Mouse (Mus musculus): ENCODE results near the gene Sppl2a. TPM values are rescaled to one million over a fixed set of nuclear protein-coding genes. Genes with fewer than 3 reads are reported as not detected.
A peak's percentile ranks its signal among the peaks of the same experiment; 100 is the strongest.
"Not testable (repeated sequence)": the region's sequence is repeated elsewhere in the genome, so short reads cannot be mapped to it uniquely, and the experiment has no call there.

Gene Sppl2a
- polyA plus RNA-seq, 1 experiment from 2014 or later, result 24.0 TPM

GRCm38 (mm10) chr2:126892316-126892715, 40.7 kb downstream of the Sppl2a start:
- Histone ChIP-seq H3K27ac (no peak overlapping the region), H3K4me3 (replicated peaks) (no peak overlapping the region), H3K27me3 (no peaks in the 10 kb centered on the region), H3K4me2 (no peak overlapping the region), H3K9ac (no peak overlapping the region), H3K9me3 (replicated peaks) (no peaks in the 10 kb centered on the region), H3K4me1 (replicated peaks) (peaks cover 5% of the 10 kb centered on the region), H3K36me3 (peaks cover 7% of the 10 kb centered on the region)
- WGBS (ENCODE audit: insufficient replicate concordance), result 79% methylated on average over 7 of the region's 7 CpGs
- ATAC-seq (ENCODE audit: low read depth) (no peak), DNase-seq (no peak)

- H3K4me3 ChIP-seq (replicated peaks), result no peak overlapping the region
- H3K9ac ChIP-seq, result no peak overlapping the region
- H3K36me3 ChIP-seq, result peaks cover 7% of the 10 kb centered on the region
- no peak overlapping the region for H3K4me2 ChIP-seq
- H3K9me3 ChIP-seq (replicated peaks), result no peaks in the 10 kb centered on the region
- no peak overlapping the region for H3K27ac ChIP-seq
- DNase-seq (no peak), ATAC-seq (ENCODE audit: low read depth) (no peak)
- H3K4me1 ChIP-seq (replicated peaks), result peaks cover 5% of the 10 kb centered on the region
- H3K27me3 ChIP-seq, result no peaks in the 10 kb centered on the region
These were observed 41.3 kb downstream of the Sppl2a start for GRCm38 (mm10) chr2:126891743-126892142.

GRCm38 (mm10) chr2:126887141-126887540, 45.9 kb downstream of the Sppl2a start:
- Histone ChIP-seq H3K9ac (no peak overlapping the region), H3K27me3 (no peaks in the 10 kb centered on the region), H3K4me1 (replicated peaks) (no peaks in the 10 kb centered on the region), H3K4me2 (no peak overlapping the region), H3K36me3 (no peaks in the 10 kb centered on the region), H3K9me3 (replicated peaks) (no peaks in the 10 kb centered on the region), H3K4me3 (replicated peaks) (no peak overlapping the region), H3K27ac (no peak overlapping the region)
- 74% methylated on average over 3 of the region's 3 CpGs for WGBS (ENCODE audit: insufficient replicate concordance)
- DNase-seq (no peak), ATAC-seq (ENCODE audit: low read depth) (no peak)

GRCm38 (mm10) chr2:126885871-126886270, 47.2 kb downstream of the Sppl2a start:
- ATAC-seq (ENCODE audit: low read depth), result no peak
- Histone ChIP-seq H3K4me3 (replicated peaks) (no peak overlapping the region), H3K9ac (no peak overlapping the region), H3K27me3 (no peaks in the 10 kb centered on the region), H3K4me1 (replicated peaks) (no peaks in the 10 kb centered on the region), H3K9me3 (replicated peaks) (no peaks in the 10 kb centered on the region), H3K36me3 (no peaks in the 10 kb centered on the region), H3K4me2 (no peak overlapping the region), H3K27ac (no peak overlapping the region)
- DNase-seq, result no peak
- WGBS (ENCODE audit: insufficient replicate concordance), result 64% methylated on average over 2 of the region's 2 CpGs

GRCm38 (mm10) chr2:126882711-126883110, 50.3 kb downstream of the Sppl2a start:
- WGBS (ENCODE audit: insufficient replicate concordance), result 24% methylated on average over 2 of the region's 2 CpGs
- H3K4me1 ChIP-seq (replicated peaks); H3K4me3 ChIP-seq (replicated peaks); H3K27me3 ChIP-seq; H3K9ac ChIP-seq; DNase-seq; H3K9me3 ChIP-seq (replicated peaks); ATAC-seq (ENCODE audit: low read depth); H3K36me3 ChIP-seq; H3K27ac ChIP-seq; H3K4me2 ChIP-seq: not testable (repeated sequence)

- Histone ChIP-seq H3K27me3 (no peaks in the 10 kb centered on the region), H3K27ac (no peak overlapping the region), H3K4me1 (replicated peaks) (peaks cover 23% of the 10 kb centered on the region), H3K9me3 (replicated peaks) (no peaks in the 10 kb centered on the region), H3K9ac (no peak overlapping the region), H3K36me3 (no peaks in the 10 kb centered on the region), H3K4me2 (no peak overlapping the region), H3K4me3 (replicated peaks) (no peak overlapping the region)
- DNase-seq, result no peak
- 80% methylated on average over 1 of the region's 1 CpGs for WGBS (ENCODE audit: insufficient replicate concordance)
- no peak for ATAC-seq (ENCODE audit: low read depth)
These were observed 55.0 kb downstream of the Sppl2a start for GRCm38 (mm10) chr2:126877991-126878390.

GRCm38 (mm10) chr2:126875871-126876796, 56.9 kb downstream of the Sppl2a start, which contains the start of gene Trpm7:
Gene Trpm7, minus strand, starts transcription at chr2:126876230.
- Histone ChIP-seq H3K4me2 (peak within 1 kb of the TSS; percentile 80), H3K36me3 (no peaks in the 10 kb centered on the region), H3K9ac (peak within 1 kb of the TSS; percentile 86), H3K27me3 (no peaks in the 10 kb centered on the region), H3K4me3 (replicated peaks) (peak within 1 kb of the TSS; percentile 81), H3K4me1 (replicated peaks) (peaks cover 34% of the 10 kb centered on the region), H3K9me3 (replicated peaks) (no peaks in the 10 kb centered on the region), H3K27ac (peak within 1 kb of the TSS; percentile 98)
- ATAC-seq (ENCODE audit: low read depth), result peak; percentile 97
- 1% methylated on average over 81 of the region's 81 CpGs for WGBS (ENCODE audit: insufficient replicate concordance)
- peak; percentile 88 for DNase-seq

- Histone ChIP-seq H3K9me3 (replicated peaks) (no peaks in the 10 kb centered on the region), H3K27ac (peak overlapping the region; percentile 98), H3K4me2 (peak overlapping the region; percentile 80), H3K36me3 (no peaks in the 10 kb centered on the region), H3K4me1 (replicated peaks) (peaks cover 36% of the 10 kb centered on the region), H3K9ac (peak overlapping the region; percentile 86), H3K4me3 (replicated peaks) (peak overlapping the region; percentile 81), H3K27me3 (no peaks in the 10 kb centered on the region)
- DNase-seq (no peak), ATAC-seq (ENCODE audit: low read depth) (peak; percentile 55)
- WGBS (ENCODE audit: insufficient replicate concordance), result under 1% methylated on average over 18 of the region's 18 CpGs
These were observed 57.6 kb downstream of the Sppl2a start for GRCm38 (mm10) chr2:126875516-126875835.

- Histone ChIP-seq H3K4me3 (replicated peaks) (peak overlapping the region; percentile 81), H3K4me1 (replicated peaks) (peaks cover 41% of the 10 kb centered on the region), H3K9ac (peak overlapping the region; percentile 86), H3K4me2 (peak overlapping the region; percentile 80), H3K27me3 (no peaks in the 10 kb centered on the region), H3K36me3 (no peaks in the 10 kb centered on the region), H3K27ac (peak overlapping the region; percentile 98), H3K9me3 (replicated peaks) (no peaks in the 10 kb centered on the region)
- 14% methylated on average over 13 of the region's 13 CpGs for WGBS (ENCODE audit: insufficient replicate concordance)
- ATAC-seq (ENCODE audit: low read depth) (no peak), DNase-seq (peak; percentile 18)
These were observed 58.1 kb downstream of the Sppl2a start for GRCm38 (mm10) chr2:126874809-126875515.

- Histone ChIP-seq H3K9ac (no peak overlapping the region), H3K4me3 (replicated peaks) (no peak overlapping the region), H3K4me2 (no peak overlapping the region), H3K27ac (no peak overlapping the region), H3K9me3 (replicated peaks) (no peaks in the 10 kb centered on the region), H3K4me1 (replicated peaks) (peaks cover 52% of the 10 kb centered on the region), H3K27me3 (no peaks in the 10 kb centered on the region), H3K36me3 (no peaks in the 10 kb centered on the region)
- DNase-seq (no peak), ATAC-seq (ENCODE audit: low read depth) (no peak)
- 58% methylated on average over 1 of the region's 1 CpGs for WGBS (ENCODE audit: insufficient replicate concordance)
These were observed 66.7 kb downstream of the Sppl2a start for GRCm38 (mm10) chr2:126866301-126866700.

GRCm38 (mm10) chr2:126865501-126866199, 67.4 kb downstream of the Sppl2a start:
- Histone ChIP-seq H3K4me1 (replicated peaks) (peaks cover 49% of the 10 kb centered on the region), H3K36me3 (no peaks in the 10 kb centered on the region), H3K27ac (no peak overlapping the region), H3K27me3 (no peaks in the 10 kb centered on the region), H3K4me3 (replicated peaks) (no peak overlapping the region), H3K4me2 (no peak overlapping the region), H3K9me3 (replicated peaks) (no peaks in the 10 kb centered on the region), H3K9ac (no peak overlapping the region)
- ATAC-seq (ENCODE audit: low read depth) (no peak), DNase-seq (no peak)
- 83% methylated on average over 10 of the region's 10 CpGs for WGBS (ENCODE audit: insufficient replicate concordance)

All from liver, embryonic 13.5 days (tissue).